Mouse (Mus musculus) thymus, adult 2 months (tissue): ENCODE results near the gene Ddx39b.

Experiments
- CTCF ChIP-seq: fragments of 200-500 bp; IDR thresholded peaks from 2 replicates; pipeline ENCODE4 v1.5.1; 2012; ENCODE audit warnings: mild to moderate bottlenecking, control low read depth, low read length, moderate library complexity, borderline replicate concordance; ENCODE audit not compliant: control insufficient read depth, poor library complexity, insufficient read depth; ENCODE audit errors: extremely low read depth
- POLR2A ChIP-seq: fragments of 200-500 bp; IDR thresholded peaks from 2 replicates; pipeline ENCODE4 v1.6.1; 2012; ENCODE audit warnings: mild to moderate bottlenecking, low read length, control low read depth, moderate library complexity; ENCODE audit not compliant: control insufficient read depth, poor library complexity, insufficient read depth; ENCODE audit errors: extremely low read depth

GRCm38 (mm10) chr17:35261651-35262050, 20.1 kb downstream of the Ddx39b start:
- TF ChIP-seq CTCF (no peak), POLR2A (no peak)
